Mouse (Mus musculus) C2C12 (cell line): Measurements from ENCODE around the gene Rad17.

ENCODE experiments used
- CEBPB ChIP-seq: IDR thresholded peaks from one replicate; pipeline ENCODE4 v1.6.1; 2011; ENCODE audit warnings: low read depth, mild to moderate bottlenecking, control low read depth, moderate library complexity
- CTCF ChIP-seq: IDR thresholded peaks from one replicate; pipeline ENCODE4 v1.5.1; 2011; ENCODE audit not compliant: control insufficient read depth, insufficient read depth, insufficient read length
- MYOG ChIP-seq: IDR thresholded peaks from one replicate; pipeline ENCODE4 v1.6.1; 2011; ENCODE audit not compliant: control insufficient read depth, insufficient read length; ENCODE audit errors: extremely low read depth
- USF1 ChIP-seq: IDR thresholded peaks from one replicate; pipeline ENCODE4 v1.6.1; 2011; ENCODE audit warnings: low read depth, mild to moderate bottlenecking, control low read depth, moderate library complexity

GRCm38 (mm10) chr13:100603738-100604095 lies 47.1 kb downstream of the Rad17 start:
- TF ChIP-seq CTCF (no peak), USF1 (no peak), CEBPB (no peak), MYOG (no peak)
